Mouse (Mus musculus) kidney, postnatal 14 days (tissue): Measurements from ENCODE around the gene Gm21915.

Experiments
- DNase-seq: peaks from one replicate; pipeline ENCODE4 v3.0.0; 2022; ENCODE audit warnings: mixed read lengths

Gm21915 gene

DNA sequence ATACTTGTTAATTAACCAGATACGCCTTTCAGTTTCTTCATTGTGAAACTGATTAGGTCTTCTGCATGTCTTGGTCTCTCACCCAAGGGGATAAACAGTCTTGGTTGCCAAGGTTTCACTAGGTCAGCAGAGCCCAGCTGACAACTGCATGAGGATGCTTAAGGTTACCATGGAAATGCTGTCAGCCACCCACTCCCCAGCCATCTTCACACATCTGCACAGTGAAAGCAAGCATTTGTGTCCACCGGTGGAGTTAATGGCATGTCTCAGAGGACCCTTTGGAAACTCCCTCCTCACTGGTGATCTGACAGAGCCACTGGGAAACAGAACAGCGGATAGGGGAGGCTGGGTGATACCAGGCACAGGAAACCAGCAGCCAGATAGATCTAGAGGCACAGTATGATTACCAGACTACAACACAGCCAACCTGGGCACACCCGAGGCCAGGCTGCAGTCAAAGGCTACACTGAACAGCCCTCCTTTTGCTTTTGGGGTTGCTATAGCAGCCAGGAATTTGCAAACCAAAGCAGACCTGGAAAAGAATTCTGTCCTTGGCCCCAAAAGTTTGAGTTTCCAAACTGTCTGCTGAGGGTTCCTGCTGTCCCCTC is 1.0 kb downstream of the Gm21915 start:
- DNase-seq, result no peak

DNA sequence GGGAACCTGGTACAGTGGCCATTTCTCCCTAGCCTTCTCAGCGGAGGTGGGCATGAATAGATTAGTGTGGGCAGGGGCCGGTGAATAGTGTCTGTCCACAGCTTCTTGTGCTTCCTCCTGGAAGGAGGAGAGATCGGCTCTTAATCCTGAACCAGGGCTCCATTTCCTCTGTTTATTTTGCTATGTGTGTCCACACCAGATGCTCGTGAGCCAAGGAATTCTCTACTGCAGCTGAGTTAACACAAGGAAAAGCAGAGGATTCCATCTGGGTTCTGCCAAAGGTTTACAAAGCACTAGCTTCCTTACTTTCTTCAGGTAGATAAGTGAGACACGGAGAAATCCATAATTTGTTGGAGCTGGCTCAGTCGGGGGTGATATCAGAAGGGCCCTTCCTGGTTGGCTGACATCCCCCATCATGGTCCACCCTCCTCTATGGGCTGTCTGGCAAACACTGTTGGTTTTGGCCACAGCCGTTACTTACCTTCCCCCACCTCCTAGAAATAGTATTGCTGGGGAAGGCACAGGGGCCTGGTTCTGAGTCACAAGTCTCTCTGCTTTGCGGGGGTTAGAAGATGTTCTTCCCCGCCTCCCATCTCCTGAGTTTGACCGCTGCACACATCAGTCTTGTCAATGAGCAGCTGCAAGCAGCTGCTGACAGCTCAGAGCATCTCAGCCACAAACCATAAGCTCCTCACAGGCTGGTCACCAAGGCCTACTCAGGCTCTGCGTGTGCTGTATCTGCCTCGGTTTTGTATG is 5.0 kb downstream of the Gm21915 start:
- DNase-seq, result peak; percentile 56

DNA sequence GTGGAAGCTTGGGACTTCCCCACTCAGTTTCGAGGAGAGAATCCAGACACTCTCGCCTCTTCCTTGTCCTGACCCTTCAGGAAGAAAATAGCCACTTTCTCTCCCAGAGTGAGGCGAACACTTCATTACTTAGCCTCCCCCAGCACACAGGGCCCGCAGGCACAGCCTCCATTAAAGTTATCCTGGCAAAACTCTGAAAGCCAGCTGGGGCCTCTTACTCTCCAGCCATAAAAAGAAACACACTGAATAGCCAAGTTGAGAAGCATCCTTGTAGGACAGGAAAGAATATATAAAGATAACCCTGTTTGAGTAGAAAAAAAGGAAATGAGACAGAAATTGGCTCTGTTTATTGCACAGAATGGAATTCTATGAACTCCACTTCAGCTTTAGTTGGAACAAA is 8.2 kb downstream of the Gm21915 start:
- no peak for DNase-seq

DNA sequence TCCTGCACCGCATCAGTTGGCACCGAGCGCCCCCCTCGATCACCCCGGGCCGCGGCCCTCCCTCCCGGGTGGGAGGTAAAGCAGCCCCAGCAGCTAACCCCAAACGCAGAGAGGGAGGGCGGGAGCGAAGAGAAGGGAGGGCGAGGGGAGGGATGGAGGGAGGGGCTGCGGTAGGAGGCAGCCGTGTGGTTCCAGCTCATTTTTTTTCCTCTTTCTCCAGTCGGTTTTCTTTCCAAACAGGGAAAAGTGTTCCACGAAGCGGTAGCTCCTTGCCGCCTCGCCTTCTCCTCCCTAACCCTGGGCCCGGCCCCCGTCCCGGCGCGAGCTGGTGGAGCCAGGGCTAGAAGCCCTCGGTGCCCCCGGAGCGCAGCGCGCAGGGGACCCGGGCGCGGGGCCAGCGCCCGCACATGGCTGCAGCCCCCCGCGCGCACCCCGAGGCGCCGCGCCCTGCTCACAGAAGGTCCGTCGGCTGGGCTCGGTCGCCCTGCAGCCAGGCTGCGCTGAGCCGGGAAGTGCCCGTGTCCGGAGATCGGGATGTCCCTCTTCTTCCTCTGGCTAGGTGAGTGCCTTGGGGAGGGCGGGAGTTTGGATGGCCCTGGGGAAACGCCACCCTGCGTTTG is 15.5 kb downstream of the Gm21915 start, which contains the start of gene Clmp:
Clmp (plus strand) TSS at position 162 of the 620 bp plus-strand sequence.
- peak; percentile 29 for DNase-seq

DNA sequence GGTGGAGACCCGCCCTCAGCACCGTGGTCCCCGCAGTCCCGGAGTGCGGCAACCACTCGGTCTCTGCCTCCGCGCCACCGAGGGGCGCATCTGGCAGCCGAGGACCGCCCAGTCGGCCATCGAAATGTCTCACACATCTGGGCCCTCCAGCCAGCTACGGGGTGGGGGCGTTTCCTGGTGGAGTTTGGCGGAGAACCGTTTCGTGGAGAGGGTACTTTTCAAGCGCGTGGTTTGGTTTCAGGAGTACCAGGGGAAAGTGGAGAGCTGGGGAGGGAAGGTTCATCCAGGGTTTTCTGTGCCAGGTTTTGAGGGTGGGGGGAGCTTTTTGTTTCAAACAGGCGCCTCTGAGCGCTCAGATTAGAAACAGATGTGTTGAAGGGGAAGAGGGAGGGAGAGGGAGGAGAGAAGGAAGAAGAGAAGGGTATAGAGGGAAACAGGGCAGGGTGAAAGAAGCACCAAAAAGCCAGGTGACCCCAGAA is 16.0 kb downstream of the Gm21915 start:
- peak; percentile 23 for DNase-seq

DNA sequence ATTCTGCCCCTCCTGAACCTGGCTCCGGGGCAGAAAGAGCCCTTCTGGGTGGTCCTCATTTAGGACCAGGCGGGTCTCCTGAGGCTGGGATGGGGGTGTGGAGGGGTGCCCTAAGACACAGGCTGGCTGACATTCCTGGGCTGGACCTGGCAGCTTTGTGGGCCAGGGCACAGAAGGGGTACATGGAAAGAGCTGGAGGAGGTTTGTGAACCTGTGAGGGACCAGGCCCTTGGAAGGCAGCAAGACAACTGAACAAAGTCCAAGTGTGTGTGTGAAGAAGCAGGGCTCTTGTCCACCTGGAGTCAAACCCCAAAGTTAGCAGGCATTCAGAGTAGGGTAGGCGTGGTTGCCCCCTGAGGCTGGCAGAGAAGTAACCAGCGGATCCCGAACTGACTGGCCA is 16.6 kb downstream of the Gm21915 start:
- no peak for DNase-seq

DNA sequence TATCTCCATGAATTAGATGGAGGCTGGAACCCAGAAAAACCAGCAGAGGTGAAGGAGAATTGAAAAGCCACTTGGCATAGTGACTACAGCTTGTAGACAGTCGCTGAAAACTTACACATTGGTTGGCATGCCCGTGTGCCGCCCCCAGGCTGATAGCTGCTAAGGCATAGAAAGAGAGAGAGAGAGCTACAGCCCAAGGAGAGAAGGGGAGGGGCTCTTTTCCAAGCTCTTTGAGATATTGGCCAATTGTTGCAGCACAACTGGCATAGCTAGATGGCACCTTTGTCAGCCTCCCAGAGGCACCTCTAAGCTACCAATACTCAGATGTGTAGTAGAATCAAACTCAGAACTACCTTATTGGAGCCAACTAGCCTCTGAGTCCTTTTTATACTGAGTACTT is 17.1 kb downstream of the Gm21915 start:
- no peak for DNase-seq

DNA sequence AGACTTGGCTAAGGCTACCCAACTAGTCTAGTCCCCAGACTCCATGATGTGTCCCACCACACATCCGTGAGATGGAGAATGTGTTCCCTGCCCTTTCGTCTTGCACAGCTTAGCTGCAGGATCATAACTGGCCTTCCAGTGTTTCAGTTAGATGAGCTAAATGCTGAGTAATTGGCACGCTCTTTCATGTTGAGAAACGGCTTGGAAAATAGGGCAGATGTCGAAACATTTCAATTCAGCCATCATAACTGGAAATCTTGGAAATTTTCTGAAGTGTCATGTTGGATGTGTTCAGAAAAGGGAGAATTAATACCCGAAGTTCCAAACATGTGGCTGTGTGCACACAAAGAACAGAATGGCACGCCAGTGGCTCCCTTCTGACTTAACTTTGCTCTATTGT is 20.1 kb downstream of the Gm21915 start:
- DNase-seq, result no peak

DNA sequence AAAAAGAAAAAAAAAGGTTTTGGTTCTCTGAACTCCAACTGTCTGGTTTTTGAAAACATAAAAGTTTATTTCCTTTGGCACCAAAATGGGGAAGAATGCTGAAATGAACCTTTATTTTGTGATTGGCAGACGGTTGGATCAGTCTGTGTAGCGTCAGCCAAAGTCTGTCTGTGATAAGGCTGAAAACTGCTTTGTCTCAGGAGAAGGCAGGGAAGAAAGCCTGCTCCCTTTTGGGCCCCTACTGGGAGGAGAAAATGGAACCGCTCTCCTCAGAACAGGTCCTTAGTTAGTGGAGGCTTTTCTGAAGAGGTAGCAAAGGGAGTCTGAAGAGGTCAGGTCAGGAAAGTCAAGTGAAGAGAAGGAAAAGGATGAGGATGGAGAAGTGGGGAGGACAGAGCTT is 22.6 kb downstream of the Gm21915 start:
- no peak for DNase-seq

DNA sequence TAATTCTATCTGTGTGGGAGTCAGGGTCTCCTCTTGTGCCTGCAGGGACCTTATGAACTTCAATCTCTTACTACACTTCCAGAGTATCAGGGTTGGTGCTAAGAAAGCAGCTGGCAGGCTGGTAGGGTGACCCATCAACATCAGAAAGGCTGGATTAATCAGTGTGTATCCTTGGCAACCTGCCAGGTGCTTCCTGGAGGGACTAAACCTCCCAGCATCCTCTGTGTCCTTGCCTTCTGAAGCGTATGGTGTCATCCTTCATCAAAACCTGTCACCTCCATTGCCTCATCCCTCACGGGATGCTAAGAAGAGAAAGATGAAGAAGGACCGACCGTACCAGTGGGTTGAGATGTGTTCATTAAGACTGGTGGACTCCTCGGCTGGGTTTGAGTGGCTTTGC is 23.4 kb downstream of the Gm21915 start:
- DNase-seq, result peak; percentile 32

DNA sequence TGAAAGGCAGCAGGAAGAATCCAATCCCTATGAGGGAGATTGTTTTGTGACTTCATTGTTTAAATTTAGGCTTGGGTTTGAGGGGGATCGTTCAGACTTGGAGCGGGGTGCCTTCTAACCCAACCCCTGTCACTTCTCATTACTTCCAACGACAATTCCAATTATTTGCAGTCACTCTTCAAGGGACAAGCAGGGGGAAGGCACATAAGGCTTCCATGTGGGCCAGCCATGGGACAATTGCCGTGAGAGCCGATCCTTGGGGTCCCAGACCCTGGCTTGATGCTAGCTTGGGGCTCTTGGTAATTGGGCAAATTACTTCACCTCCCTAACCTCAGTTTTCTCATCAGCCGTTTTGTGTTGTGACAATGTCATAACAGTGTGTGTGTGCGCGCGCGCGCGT is 23.9 kb downstream of the Gm21915 start:
- no peak for DNase-seq

DNA sequence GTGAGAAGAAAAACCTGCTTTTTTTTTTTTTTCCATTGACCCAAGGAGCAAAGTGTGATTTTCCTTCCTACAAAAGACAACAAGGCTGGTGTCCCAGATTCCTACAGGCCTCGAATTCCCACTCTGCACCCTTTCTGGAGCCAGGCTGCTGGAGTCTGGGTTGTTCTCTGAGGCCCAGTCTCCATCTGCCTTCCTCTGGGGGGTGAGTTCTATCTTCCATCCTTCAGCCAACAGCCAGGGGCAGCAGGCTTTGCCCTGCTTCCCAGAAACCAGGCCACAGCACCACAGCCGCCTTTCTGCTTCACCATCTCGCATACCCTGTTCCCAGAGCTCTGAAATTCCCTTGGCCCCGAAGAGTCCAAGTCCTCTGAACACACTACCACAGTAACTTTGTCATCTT is 25.7 kb downstream of the Gm21915 start:
- DNase-seq, result no peak

DNA sequence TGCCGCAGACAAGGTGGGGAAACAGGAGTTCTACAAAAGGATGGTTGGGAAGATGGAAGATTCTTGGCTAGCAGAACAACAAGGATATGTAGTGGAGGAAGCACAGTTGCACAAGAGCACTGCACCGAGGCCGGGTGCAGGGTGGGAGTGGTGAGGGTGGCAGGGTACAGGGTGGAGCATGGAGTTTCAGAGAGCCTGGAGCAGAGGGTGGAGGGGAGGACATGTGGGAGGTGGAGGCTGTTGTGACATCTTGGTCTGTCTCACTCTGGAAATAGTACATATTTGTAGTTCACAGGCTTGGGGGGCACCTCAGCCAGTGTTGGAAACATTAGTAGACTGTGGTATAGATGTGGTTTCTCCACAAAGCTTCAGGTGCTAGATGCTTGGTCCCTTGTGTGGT is 28.8 kb downstream of the Gm21915 start:
- DNase-seq, result no peak

DNA sequence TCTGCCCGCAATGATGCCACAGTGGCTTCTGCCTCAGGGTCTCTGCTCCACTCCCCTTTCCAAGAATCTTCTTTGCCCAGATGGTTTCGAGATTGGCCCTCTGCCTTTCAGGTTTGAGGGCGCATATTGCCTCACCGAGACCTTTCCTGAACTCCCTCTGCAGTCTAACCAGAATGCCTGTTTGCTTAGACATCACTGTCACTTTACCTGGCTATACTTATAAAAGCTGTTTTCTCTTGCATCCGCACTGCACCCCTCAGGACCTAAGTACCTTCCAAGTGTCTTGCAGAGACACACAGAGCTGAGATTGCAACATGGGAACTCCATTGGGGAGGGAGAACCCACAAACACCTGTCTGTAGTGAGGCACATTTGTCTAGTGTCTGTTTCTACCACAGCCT is 29.8 kb downstream of the Gm21915 start:
- DNase-seq, result no peak

DNA sequence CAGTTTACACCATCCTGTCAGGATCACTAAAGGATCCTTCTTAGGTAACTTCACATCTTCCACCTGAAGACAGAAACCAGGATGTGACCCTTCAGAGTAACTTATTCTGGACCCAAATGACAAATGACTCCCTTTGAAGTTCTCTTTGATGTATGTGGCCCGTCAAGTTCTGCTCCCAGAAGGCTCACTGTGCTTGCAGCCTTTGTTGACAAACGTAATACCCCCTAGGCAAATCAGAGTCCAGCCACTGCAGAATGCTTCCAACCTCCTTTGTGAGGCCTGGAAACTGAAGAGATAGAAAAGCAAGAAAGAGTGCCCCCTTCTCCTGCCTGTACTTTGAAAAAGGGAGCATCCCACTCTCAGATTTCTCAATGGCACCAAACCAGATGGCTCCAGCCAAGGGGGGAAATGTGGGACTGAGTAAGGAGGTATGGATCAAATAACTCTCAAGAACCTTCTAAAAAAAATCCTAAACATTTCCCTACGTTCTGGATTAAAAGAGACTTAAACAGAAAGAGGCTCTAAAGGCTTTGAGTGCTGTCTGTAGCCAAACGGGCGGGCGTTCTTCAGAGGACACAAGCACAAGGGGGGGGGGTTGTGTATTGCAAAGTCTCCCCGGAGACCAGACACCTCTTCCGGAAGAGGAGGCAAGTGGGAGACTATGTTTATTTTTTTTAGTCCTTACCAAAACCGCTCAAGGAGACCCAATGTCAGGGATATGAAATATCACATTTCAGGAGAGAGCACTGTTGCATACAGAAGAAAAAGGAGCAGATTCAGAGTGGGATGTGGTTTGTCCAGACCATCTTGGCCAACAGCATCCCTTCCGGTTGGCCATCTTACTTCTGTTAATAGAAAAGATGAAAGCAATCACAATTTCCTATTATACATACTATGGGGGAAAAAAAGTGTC is 34.2 kb downstream of the Gm21915 start:
- no peak for DNase-seq

DNA sequence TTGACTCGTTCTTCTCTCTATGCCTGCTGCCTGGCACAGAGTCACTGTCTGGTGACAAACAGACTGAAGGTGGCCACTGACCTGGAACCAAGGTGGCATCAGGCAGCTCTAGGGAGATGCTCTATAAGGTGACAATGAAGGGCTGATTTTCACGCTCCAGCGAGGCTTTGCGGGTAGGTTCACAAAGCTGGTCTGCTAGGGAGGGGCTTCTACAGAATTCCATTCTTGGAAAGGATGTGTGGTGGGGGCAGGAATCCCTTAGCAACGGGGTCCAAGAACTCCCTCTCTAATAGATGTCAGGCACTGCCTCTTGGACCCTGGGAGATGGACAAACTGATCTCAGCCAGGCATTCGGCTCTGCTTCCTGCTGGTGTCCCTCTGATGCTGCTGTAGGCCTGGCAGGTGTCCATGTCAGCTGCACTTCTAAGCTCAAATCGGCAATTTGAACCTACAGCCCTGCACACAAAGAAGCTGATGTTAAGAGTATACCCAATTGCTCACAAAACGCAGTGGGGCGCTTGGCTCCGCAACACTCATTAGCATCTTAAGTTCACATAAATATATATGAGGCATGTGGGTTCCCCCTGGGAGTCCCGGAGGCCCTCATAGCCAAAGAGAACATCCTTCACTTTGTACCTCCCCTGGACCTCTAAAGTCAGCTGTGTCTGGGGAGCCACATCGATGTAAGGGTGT is 38.2 kb downstream of the Gm21915 start:
- no peak for DNase-seq

DNA sequence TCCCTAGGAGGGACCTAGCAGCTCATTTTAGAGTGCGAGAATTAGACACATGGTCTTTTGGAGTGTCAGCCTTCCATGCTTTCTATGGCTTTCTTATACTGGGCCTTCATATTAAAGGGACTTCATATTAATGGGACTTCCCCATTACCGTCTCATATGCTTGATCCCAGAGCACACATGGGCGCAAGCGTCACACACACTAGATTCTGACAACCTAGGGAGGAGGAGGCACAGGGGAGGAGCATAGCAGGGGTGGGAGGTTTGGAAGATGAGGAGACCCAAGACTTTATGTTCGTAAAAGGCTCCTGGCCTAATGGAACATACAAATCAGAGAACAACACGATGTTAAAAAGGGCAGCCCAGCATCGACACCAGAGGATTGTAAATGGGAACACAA is 38.7 kb downstream of the Gm21915 start:
- no peak for DNase-seq

DNA sequence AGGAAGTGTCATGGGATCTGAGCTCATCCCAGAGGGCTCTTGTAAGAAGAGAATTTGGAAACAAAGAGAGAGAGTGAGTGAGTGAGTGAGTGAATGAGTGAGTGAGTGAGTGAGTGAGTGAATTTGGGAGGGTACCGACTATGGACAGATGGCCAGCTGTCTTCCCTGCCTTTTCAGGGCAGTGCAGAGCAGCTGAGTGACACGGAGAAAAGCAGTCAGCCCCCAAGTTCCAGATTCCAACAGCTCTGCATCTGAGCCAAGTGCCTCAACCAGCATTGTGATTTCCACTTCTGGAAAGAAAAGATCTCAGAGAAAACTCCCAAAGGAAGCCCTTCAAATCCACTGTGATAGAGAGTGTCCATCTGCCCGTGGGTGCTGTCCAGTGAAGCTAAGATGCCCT is 39.2 kb downstream of the Gm21915 start:
- no peak for DNase-seq

DNA sequence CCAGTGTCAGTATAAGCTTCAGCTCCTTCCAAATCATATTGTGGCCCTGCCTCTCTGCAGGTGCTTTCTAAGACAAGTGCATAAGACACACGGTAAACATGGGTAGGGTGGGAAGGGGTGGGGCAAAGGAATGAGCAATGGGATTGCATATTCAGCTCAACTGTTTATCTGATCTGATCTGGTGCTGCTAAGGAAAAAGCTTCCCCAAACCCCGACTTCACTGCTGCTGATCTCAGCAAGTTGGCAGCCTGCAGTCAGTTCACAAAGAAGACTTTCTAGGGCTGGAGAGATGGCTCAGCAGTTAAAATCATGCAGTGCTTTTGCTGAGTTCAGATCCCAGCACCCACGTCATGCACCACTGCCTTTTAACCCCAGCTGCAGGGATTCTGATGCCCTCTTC is 39.6 kb downstream of the Gm21915 start:
- DNase-seq, result no peak

DNA sequence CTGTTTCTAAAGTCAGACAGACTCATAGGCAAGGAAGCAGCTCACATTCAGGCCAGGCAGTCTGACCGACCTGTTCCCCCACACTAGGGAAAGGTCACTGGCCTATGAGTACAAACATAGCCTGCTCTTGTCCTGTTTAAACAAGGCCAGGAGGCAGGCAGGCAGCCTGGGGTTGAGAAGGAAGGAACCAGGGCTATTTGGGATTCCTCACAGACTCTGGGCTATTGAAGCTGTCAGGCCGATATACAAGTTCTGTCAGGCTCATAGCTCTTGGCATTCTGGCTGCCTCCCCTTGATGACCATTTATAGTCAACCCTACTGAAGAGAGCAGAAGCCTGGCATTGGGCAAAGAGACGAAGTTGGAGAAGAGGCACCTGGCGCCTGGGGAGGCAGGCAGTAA is 41.2 kb downstream of the Gm21915 start:
- DNase-seq, result no peak

DNA sequence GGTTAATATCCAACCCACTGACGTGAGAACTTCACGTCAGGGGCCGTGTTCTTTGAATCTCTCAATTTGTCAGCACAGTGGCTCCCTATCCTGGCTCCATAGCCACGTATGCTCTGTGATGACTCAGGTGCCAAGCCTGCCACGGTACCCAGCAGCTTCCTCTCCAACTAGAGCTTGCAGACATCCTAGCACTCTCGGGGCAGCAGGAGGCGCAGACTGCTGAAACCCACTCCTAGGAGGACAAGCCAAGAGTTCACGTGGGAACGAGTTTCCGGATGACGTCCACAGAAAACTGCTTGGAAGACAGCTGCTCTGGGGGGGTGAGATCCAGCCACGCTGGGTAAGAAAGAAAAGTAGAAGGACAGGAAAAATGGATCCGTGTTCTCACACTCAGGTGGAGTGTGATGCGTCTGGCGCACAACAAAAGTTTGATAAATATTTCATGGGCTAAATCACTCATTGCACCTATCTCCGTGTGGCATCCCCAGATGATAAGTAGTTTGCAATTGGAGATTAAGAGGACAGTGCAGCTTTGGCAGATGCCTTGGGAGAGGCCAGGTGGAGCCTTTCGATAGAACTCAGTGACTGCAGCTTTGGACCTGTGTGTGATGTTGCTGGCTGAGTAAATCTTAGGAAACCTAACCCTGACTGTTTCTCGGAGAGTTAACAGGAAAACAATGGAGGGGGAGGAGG is 46.9 kb downstream of the Gm21915 start:
- DNase-seq, result peak; percentile 60

DNA sequence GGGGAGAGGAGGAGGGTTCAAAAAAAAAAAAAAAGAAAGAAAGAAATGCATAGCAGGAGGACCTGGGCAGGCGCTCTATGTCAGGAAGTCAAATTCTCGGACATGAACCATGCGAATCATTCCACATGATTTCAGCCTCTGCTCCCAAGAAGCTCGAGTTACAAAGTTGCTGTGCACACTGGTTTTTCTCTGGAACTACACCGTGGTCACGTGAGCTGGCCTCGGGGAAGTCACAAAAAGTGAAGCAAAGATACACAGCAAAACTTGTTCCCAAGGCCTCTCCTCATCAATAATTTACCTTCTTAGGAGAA is 47.4 kb downstream of the Gm21915 start:
- DNase-seq, result peak; percentile 23
